Mouse (Mus musculus) kidney, adult 2 months (tissue): ENCODE results near the gene Plekha7. TPM values are rescaled to one million over a fixed set of nuclear protein-coding genes. Genes with fewer than 3 reads are reported as not detected.

Source experiments
- DNase-seq: peaks from one replicate; pipeline ENCODE4 v3.0.0; 2021
- H3K27ac ChIP-seq: fragments of 200-500 bp; 2 replicates; pipeline ENCODE4 v1.5.1; 2012; ENCODE audit warnings: low read depth, low read length, control low read depth, inconsistent platforms; ENCODE audit not compliant: insufficient read depth
- H3K27me3 ChIP-seq: fragments of 200-500 bp; replicated peaks from 2 replicates; pipeline ENCODE4 v1.6.1; 2012; ENCODE audit warnings: mild to moderate bottlenecking, moderate library complexity, low read length, inconsistent platforms; ENCODE audit not compliant: control insufficient read depth, insufficient read depth
- H3K36me3 ChIP-seq: fragments of 200-500 bp; 2 replicates; pipeline ENCODE4 v1.6.1; 2012; ENCODE audit warnings: mild to moderate bottlenecking, moderate library complexity, low read length, inconsistent platforms; ENCODE audit not compliant: control insufficient read depth, insufficient read depth
- H3K4me1 ChIP-seq: fragments of 200-500 bp; 2 replicates; pipeline ENCODE4 v1.6.1; 2011; ENCODE audit warnings: low read length; ENCODE audit not compliant: control insufficient read depth, insufficient read depth
- H3K4me3 ChIP-seq: fragments of 200-500 bp; 2 replicates; pipeline ENCODE4 v1.5.1; 2011; ENCODE audit warnings: mild to moderate bottlenecking, low read depth, low read length, control low read depth; ENCODE audit not compliant: insufficient read depth
- CTCF ChIP-seq: fragments of 200-500 bp; conservative IDR thresholded peaks from 2 replicates; pipeline ENCODE4 v1.5.1; 2011; ENCODE audit warnings: low read depth, mild to moderate bottlenecking, control low read depth, low read length, moderate library complexity, mixed read lengths; ENCODE audit not compliant: insufficient read depth, insufficient read length
- POLR2A ChIP-seq: fragments of 200-500 bp; IDR thresholded peaks from one replicate; pipeline ENCODE4 v1.6.1; 2011; ENCODE audit warnings: low read depth, low read length, control low read depth
- whole genome bisulfite sequencing: fragments of 180-500 bp; shearing (Covaris S2); methylation state at CpG from one replicate; pipeline ENCODE4 v1.1.7; 2018; 5-methylcytosine and 5-hydroxymethylcytosine counted together
- polyA plus RNA-seq: library from polyadenylated mRNA; depleted of rRNA; stranded (reverse); fragments of >200 nt; gene quantifications from 2 replicates; pipeline ENCODE4 v1.2.3, GENCODE M21; 2012

Gene Plekha7
- polyA plus RNA-seq, 1 experiment = 29.5 TPM

DNA sequence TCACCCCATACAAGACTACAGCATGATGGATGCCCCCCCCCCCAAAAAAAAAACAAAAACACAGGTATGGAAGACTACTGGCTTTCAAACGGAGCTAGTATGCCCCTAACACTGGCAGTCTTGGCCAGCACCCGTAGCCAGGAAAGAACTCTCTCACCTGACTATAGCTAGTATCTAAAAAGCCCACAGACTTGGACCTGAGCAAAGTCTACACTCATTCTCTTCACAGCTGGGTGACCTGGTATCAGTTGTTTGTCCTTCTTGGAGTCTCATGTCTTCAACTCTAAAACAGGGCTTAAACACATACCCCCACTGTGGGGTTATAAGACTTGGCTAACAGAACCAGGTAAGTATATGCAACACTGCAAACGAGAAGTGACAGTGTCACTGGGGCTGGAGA, 65.4 kb downstream of the Plekha7 start:
- no peak overlapping the region for H3K4me3 ChIP-seq
- 38% methylated on average over 3 of the region's 3 CpGs for WGBS
- peaks cover 35% of the 10 kb centered on the region for H3K4me1 ChIP-seq
- H3K36me3 ChIP-seq = no peaks in the 10 kb centered on the region
- no peaks in the 10 kb centered on the region for H3K27me3 ChIP-seq
- peak overlapping the region; percentile 54; the same call in 1 of the 2 replicates for H3K27ac ChIP-seq
- TF ChIP-seq CTCF (no peak), POLR2A (no peak)
- DNase-seq = peak; percentile 81

DNA sequence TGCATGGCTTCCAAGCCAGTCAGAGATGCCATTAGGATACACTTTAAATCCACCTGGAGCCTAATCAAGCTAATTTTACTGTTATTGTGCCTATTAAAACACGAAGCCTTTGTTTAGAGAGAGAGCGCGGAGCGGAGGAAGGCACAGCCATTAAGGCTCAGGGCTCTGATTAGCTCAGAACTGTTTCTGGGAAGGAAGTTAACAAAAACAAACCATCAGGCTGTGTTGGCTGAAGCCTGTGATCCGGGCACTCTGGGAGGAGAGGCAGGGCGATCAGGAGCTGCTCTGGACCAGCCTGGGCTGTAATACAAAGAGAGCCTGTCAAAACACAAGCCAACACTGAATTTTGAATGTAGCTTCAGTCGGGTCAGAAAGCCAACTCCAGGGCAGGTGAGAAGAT, 66.6 kb downstream of the Plekha7 start:
- no peaks in the 10 kb centered on the region for H3K27me3 ChIP-seq
- 38% methylated on average over 7 of the region's 7 CpGs for WGBS
- no peak for TF ChIP-seq CTCF
- TF ChIP-seq POLR2A = no peak
- H3K4me1 ChIP-seq = peaks cover 31% of the 10 kb centered on the region; the same call in 1 of the 2 replicates
- no peak overlapping the region for H3K4me3 ChIP-seq
- no peaks in the 10 kb centered on the region for H3K36me3 ChIP-seq
- DNase-seq = no peak
- H3K27ac ChIP-seq = no peak overlapping the region

DNA sequence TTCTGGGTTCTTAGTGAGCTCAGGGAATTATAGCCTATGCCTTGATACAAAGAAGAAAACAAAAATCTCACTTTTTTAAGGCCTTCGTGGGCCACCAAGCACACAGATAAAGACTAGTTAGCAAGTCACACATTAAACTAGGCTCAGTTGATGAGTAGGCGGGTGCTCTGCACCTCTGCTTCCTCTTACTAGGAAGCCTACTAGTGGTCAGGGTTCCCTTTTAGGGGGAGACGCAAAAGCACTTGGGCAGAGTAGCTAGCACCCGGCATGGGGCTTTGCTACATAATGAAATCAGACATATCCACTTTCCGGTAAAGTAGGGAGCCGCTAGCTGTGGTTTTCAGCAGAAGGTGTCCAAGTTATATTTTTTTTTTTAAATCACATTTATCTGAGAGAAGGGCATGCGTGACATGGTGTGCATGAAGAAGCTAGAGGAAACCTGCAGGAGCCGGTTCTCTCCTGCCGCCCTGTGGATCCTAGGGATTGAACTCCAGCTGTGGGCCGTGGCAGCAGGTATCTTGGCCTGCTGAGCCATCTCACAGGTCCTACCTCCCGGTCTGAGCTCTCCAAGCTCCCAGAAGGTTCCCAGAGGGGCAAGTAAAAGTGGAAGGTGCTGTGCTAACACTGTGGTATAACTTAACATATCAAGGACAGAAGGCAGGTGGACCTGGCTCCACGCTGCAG, 67.2 kb downstream of the Plekha7 start:
- H3K27ac ChIP-seq = 0 out of 2 replicates have a peak overlapping the region, but pooled peaks have one; percentile 9
- WGBS = 46% methylated on average over 12 of the region's 12 CpGs

DNA sequence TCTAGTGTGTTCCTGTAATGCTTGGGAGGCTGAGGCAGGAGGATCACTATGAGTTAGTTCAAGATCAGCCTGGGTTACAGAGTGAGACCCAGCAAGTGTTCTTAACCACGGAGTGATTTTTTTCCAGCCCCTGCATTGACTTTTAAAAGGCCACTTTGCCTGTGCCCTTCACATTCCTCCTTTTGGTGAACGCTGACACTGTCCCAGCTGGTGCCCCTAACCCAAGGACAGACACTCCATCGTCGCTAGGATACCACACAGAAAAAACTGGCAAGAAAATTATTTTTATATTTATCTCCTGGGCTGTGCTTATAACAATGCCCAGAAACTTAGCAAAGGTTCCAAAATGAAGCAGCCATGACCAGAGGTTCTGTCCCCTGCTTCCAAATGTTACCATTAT, 67.8 kb downstream of the Plekha7 start:
- no peak overlapping the region for H3K27ac ChIP-seq
- no peak for TF ChIP-seq CTCF
- no peak for TF ChIP-seq POLR2A
- 73% methylated on average over 4 of the region's 4 CpGs for WGBS
- H3K27me3 ChIP-seq = no peaks in the 10 kb centered on the region
- peaks cover 36% of the 10 kb centered on the region; the same call in 1 of the 2 replicates for H3K4me1 ChIP-seq
- H3K4me3 ChIP-seq = no peak overlapping the region
- H3K36me3 ChIP-seq = no peaks in the 10 kb centered on the region
- DNase-seq = no peak

More for the DNA sequence above, 67.2 kb downstream of the Plekha7 start:
- Histone ChIP-seq H3K4me1 (peaks cover 34% of the 10 kb centered on the region; the same call in 1 of the 2 replicates), H3K36me3 (no peaks in the 10 kb centered on the region), H3K27me3 (no peaks in the 10 kb centered on the region), H3K4me3 (no peak overlapping the region)
- TF ChIP-seq POLR2A = no peak
- no peak; the same call in 1 of the 2 replicates for TF ChIP-seq CTCF
- DNase-seq = no peak

DNA sequence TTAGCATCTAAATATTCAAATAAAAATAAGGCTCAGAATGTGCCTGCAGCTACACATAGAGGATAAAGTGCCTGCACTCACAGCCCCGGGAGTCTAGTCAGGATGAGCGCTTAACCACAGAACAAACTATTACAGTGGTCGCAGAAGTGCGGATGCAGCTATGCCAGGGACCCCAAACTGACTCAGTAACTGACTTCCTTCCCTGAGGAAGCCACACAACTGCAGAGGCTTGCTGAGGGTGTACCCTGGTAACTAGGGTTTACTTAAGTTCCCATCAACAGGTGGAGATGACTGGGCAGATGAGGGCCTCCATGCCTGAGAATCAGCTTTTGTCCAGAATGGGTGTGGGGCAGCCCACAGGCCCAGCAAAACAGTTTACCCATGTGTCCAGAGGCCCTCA, 69.9 kb downstream of the Plekha7 start:
- no peak for TF ChIP-seq CTCF
- TF ChIP-seq POLR2A = no peak
- 78% methylated on average over 4 of the region's 4 CpGs for WGBS
- no peak overlapping the region for H3K4me3 ChIP-seq
- peaks cover 29% of the 10 kb centered on the region; the same call in 1 of the 2 replicates for H3K4me1 ChIP-seq
- no peaks in the 10 kb centered on the region for H3K36me3 ChIP-seq
- no peak for DNase-seq
- no peaks in the 10 kb centered on the region for H3K27me3 ChIP-seq
- H3K27ac ChIP-seq = no peak overlapping the region

DNA sequence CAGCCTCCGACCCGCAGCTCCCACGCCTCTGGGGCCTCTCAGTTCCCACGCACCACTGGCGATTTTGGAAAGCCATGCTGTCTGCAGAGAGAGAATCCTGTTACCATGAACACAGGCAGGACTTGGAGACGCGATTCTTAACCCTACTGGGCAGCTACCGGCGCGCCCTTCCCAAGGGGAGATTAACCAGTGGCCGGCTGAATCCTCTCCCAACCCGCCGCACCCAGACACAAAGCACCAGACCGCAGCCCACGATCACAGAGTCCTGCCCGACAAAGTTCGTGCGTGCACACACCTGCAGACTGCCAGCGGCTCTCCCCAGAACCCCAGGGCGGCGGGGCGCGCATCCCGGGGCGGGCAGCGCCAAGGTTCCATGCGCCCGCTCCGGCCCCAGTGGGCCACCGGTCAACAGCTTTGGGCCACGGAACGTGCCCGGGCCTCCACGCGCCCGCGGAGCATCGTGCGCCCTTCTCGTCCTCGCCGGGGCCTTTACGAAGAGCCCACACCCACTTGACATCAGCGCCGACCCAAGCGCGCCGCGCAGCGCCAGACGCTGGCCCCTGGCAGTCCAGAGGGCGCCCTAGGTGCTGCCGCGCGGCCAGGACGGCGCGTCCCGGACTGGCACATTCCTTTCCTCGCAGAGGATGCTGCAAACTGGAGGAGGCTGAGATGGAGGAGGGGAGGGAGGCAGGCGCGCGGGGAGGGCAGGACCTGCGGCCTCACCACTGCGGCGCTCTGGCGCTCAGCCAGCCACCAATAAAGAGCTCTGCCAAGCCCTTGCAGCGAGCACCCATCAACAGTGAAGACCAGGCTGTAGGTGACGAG, 70.8 kb downstream of the Plekha7 start:
- no peaks in the 10 kb centered on the region for H3K36me3 ChIP-seq
- no peaks in the 10 kb centered on the region for H3K27me3 ChIP-seq
- DNase-seq = peak; percentile 90
- TF ChIP-seq CTCF = no peak
- no peak for TF ChIP-seq POLR2A
- H3K4me3 ChIP-seq = 0 out of 2 replicates have a peak overlapping the region, but pooled peaks have one; percentile 1
- WGBS = 3% methylated on average over 69 of the region's 69 CpGs
- H3K4me1 ChIP-seq = peaks cover 25% of the 10 kb centered on the region; the same call in 1 of the 2 replicates
- peak overlapping the region; percentile 22 for H3K27ac ChIP-seq

DNA sequence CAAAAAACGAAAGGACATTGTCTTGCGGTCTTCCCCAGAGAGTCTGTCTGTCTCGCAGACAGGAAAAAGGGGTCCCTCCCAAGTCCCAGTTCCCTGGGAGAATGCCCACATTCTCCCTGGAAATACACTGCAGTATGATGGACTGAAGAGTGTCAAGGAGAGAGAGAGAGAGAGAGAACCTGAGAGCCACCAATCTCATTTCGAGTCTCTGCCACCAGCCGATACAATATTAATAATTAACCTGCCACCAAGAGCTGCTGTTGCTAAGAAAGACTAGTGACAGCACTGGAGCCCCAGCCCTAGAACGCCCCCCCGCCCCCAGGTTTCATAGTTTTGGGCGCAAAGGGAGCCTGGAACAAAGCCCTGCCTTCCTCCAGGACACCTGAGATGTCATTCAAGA, 71.6 kb downstream of the Plekha7 start:
- no peak for DNase-seq
- peaks cover 23% of the 10 kb centered on the region; the same call in 1 of the 2 replicates for H3K4me1 ChIP-seq
- H3K4me3 ChIP-seq = no peak overlapping the region
- H3K27ac ChIP-seq = 0 out of 2 replicates have a peak overlapping the region, but pooled peaks have one; percentile 4
- H3K36me3 ChIP-seq = no peaks in the 10 kb centered on the region
- H3K27me3 ChIP-seq = no peaks in the 10 kb centered on the region
- TF ChIP-seq CTCF (no peak), POLR2A (no peak)
- 52% methylated on average over 8 of the region's 8 CpGs for WGBS
